Mouse (Mus musculus): ENCODE measurements around the gene Iqce. TPM values are rescaled to one million over a fixed set of nuclear protein-coding genes. Genes with fewer than 3 reads are reported as not detected.

Gene Iqce
- polyA plus RNA-seq, 1 experiment from 2014 or later, result 7.9 TPM

- no peak overlapping the region for H3K27ac ChIP-seq
- H3K4me2 ChIP-seq, result no peak overlapping the region
- no peaks in the 10 kb centered on the region for H3K36me3 ChIP-seq
- WGBS (ENCODE audit: insufficient replicate concordance), result 40% methylated on average over 11 of the region's 11 CpGs
- peaks cover 29% of the 10 kb centered on the region for H3K27me3 ChIP-seq (replicated peaks)
- H3K9ac ChIP-seq, result no peak overlapping the region
- H3K9me3 ChIP-seq (replicated peaks), result no peaks in the 10 kb centered on the region
- ATAC-seq, result no peak
- peaks cover 26% of the 10 kb centered on the region for H3K4me1 ChIP-seq
- H3K4me3 ChIP-seq, result no peak overlapping the region
Observed at GRCm38 (mm10) chr5:140731040-140731797, 29.0 kb upstream of the Iqce start.

- Histone ChIP-seq H3K9me3 (replicated peaks) (no peaks in the 10 kb centered on the region), H3K27me3 (replicated peaks) (peaks cover 7% of the 10 kb centered on the region), H3K27ac (no peak overlapping the region), H3K36me3 (no peaks in the 10 kb centered on the region), H3K4me2 (no peak overlapping the region), H3K9ac (no peak overlapping the region), H3K4me1 (peaks cover 18% of the 10 kb centered on the region), H3K4me3 (no peak overlapping the region)
- no peak for ATAC-seq
- WGBS (ENCODE audit: insufficient replicate concordance), result 60% methylated on average over 17 of the region's 17 CpGs
Observed at GRCm38 (mm10) chr5:140726946-140727740, 25.0 kb upstream of the Iqce start.

DNA sequence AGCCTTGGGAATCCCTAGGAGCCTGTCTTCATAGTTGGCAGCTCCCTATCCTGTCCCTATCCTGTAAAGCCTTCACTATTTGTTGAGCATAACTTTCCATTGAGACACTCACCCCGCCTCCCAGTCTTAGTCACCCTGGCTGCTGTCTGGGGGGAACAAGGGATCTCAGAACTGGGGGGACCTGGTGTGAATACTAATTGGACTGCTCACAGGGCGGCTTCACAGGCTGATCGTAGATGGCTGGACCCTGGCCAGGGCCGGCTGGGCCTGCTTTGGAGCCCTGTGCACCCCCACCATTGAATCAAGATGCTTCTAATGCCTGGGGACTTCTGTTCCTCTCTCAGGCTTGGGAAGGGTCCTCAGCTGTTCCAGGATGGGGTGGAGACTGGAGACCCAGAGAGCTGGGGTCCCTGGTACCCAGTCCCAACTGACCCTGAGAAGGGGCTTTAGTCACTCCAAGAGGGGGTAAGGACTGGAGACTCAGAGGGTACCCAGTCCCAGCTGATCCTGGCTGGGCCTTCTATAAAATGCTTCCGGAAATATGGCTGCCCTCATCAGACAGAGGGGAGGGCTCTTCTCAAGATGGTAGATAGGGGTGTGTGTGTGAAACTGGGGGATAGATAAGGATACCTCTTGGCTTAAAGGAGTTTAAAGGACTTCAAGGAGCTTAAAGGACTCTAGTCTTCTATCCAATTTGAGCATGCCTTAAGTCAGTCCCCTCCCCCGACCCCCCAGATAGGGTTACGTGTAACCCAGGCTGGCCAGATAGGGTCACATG lies 24.1 kb upstream of the Iqce start:
- peaks cover 18% of the 10 kb centered on the region for H3K4me1 ChIP-seq
- H3K36me3 ChIP-seq, result no peaks in the 10 kb centered on the region
- H3K27ac ChIP-seq, result no peak overlapping the region
- 66% methylated on average over 7 of the region's 7 CpGs for WGBS (ENCODE audit: insufficient replicate concordance)
- no peak overlapping the region for H3K4me2 ChIP-seq
- H3K4me3 ChIP-seq, result no peak overlapping the region
- ATAC-seq, result no peak
- H3K9ac ChIP-seq, result no peak overlapping the region
- H3K9me3 ChIP-seq (replicated peaks), result no peaks in the 10 kb centered on the region
- peaks cover 7% of the 10 kb centered on the region for H3K27me3 ChIP-seq (replicated peaks)

- no peak within 1 kb of the TSS for H3K4me3 ChIP-seq
- H3K36me3 ChIP-seq, result peaks cover 9% of the 10 kb centered on the region
- H3K27me3 ChIP-seq (replicated peaks), result peaks cover 7% of the 10 kb centered on the region
- no peaks in the 10 kb centered on the region for H3K9me3 ChIP-seq (replicated peaks)
- no peak within 1 kb of the TSS for H3K27ac ChIP-seq
- no peak within 1 kb of the TSS for H3K4me2 ChIP-seq
- H3K9ac ChIP-seq, result no peak within 1 kb of the TSS
- H3K4me1 ChIP-seq, result peaks cover 18% of the 10 kb centered on the region
- no peak for ATAC-seq
- WGBS (ENCODE audit: insufficient replicate concordance), result 78% methylated on average over 13 of the region's 13 CpGs
Observed at GRCm38 (mm10) chr5:140723822-140724221, 21.6 kb upstream of the Iqce start, which contains the start of gene Amz1. Amz1 (plus strand) TSS chr5:140724127.

DNA sequence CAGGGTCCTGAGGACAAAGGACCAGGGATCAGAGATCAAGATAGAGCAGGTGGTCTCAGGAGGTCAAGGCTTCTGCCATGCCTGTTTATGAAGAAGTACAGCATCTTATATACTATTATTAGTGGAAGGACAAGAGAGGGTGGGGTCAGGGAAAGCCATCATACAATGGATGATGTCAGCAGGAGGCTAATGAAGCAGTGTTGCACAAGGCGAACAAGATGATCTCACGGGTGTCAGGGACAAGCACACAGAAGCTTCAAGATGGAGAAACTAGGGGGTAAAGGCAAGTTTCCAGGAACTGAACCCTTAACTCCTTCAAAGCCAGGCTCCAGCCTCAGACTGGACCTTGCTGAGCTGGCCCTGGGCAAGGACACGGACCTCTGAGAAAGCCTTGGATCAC lies 19.9 kb upstream of the Iqce start:
- Histone ChIP-seq H3K4me1 (peaks cover 13% of the 10 kb centered on the region), H3K27ac (no peak overlapping the region), H3K9me3 (replicated peaks) (no peaks in the 10 kb centered on the region), H3K27me3 (replicated peaks) (peaks cover 7% of the 10 kb centered on the region), H3K36me3 (peaks cover 26% of the 10 kb centered on the region), H3K9ac (no peak overlapping the region), H3K4me3 (no peak overlapping the region), H3K4me2 (no peak overlapping the region)
- WGBS (ENCODE audit: insufficient replicate concordance), result 60% methylated on average over 3 of the region's 3 CpGs
- ATAC-seq, result no peak

- H3K36me3 ChIP-seq, result peaks cover 39% of the 10 kb centered on the region
- peaks cover 7% of the 10 kb centered on the region for H3K27me3 ChIP-seq (replicated peaks)
- no peaks in the 10 kb centered on the region for H3K9me3 ChIP-seq (replicated peaks)
- no peak overlapping the region for H3K27ac ChIP-seq
- H3K9ac ChIP-seq, result no peak overlapping the region
- WGBS (ENCODE audit: insufficient replicate concordance), result 43% methylated on average over 7 of the region's 7 CpGs
- H3K4me1 ChIP-seq, result no peaks in the 10 kb centered on the region
- ATAC-seq, result no peak
- no peak overlapping the region for H3K4me3 ChIP-seq
- H3K4me2 ChIP-seq, result no peak overlapping the region
Observed at GRCm38 (mm10) chr5:140720773-140721172, 18.6 kb upstream of the Iqce start.

DNA sequence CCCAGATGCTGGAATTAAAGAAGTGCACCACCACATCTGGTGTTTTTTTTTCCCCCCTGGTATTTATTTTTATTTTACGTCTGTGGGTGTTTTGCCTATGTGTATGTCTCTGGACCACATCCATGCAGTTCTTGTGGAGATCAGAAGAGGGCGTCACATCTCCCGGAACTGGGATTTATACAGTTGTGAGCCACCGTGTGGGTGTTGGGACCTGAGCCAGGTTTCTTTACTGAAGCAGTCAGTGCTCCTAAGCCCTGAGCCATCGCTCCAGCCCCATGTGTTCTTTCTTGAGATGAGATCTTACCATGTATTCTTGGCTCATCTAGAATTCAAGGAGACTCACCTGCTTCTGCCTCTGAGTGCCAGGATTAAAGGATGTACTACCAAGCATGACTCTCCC lies 8.9 kb upstream of the Iqce start:
- H3K36me3 ChIP-seq, result peaks cover 85% of the 10 kb centered on the region
- no peak overlapping the region for H3K4me2 ChIP-seq
- peaks cover 10% of the 10 kb centered on the region for H3K4me1 ChIP-seq
- no peak overlapping the region for H3K4me3 ChIP-seq
- H3K9me3 ChIP-seq (replicated peaks), result no peaks in the 10 kb centered on the region
- H3K9ac ChIP-seq, result no peak overlapping the region
- ATAC-seq, result no peak
- no peak overlapping the region for H3K27ac ChIP-seq
- WGBS (ENCODE audit: insufficient replicate concordance), result 70% methylated on average over 5 of the region's 5 CpGs
- no peaks in the 10 kb centered on the region for H3K27me3 ChIP-seq (replicated peaks)

DNA sequence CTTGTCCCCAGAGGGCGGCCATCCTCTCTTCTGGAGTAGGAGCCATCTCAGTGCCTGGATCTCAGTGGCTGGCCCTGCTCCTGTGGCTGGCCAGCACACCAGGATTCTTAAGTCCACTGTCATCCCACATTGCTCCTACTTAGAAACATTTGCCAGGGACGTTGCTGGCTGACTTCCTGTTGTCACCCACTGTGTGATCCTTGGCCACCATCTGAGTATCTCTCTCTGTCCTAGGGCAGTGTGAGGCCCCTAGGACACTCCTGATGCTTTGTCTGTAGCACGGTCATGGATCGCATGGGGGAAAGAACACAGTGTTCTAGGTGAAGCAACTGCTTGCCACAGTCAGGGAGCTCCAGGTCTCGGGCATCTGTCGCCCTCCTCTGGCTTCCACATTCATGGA lies 8.1 kb upstream of the Iqce start:
- no peak for ATAC-seq
- H3K36me3 ChIP-seq, result peaks cover 80% of the 10 kb centered on the region
- H3K9me3 ChIP-seq (replicated peaks), result no peaks in the 10 kb centered on the region
- H3K4me3 ChIP-seq, result no peak overlapping the region
- WGBS (ENCODE audit: insufficient replicate concordance), result 77% methylated on average over 6 of the region's 6 CpGs
- H3K4me2 ChIP-seq, result no peak overlapping the region
- no peak overlapping the region for H3K27ac ChIP-seq
- H3K9ac ChIP-seq, result no peak overlapping the region
- H3K4me1 ChIP-seq, result peaks cover 17% of the 10 kb centered on the region
- no peaks in the 10 kb centered on the region for H3K27me3 ChIP-seq (replicated peaks)

DNA sequence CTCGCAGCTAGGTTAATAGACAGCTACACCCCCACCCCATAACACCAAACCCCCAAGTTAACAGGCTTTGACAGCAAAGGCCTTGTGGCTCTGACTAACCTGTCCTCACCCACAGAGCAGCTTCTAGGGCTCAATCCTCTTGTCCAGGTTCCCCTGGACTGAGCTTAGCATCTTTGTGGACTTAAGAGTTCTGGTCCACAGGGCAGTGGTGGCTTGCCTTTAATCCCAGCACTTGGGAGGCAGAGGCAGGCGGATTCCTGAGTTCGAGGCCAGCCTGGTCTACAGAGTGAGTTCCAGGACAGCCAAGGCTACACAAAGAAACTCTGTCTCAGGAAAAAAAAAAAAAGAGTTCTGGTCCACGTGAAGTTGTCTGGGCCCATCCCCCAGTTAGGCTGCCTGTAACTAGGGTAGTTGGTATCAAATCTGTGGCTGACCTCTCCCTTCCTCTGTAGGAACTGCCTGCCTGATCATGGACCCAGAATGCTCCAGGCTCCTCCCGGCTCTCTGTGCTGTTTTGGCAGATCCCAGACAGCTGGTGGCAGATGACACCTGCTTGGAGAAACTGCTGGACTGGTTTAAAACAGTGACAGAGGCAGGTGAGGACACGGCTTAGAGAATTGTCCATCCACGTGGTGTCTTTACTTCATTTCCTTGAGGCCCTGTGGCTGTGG lies 3.5 kb upstream of the Iqce start:
- Histone ChIP-seq H3K27me3 (replicated peaks) (no peaks in the 10 kb centered on the region), H3K27ac (peak overlapping the region; percentile 84), H3K4me2 (peak overlapping the region; percentile 84), H3K4me1 (peaks cover 53% of the 10 kb centered on the region), H3K9ac (peak overlapping the region; percentile 72), H3K4me3 (peak overlapping the region; percentile 67), H3K36me3 (peaks cover 34% of the 10 kb centered on the region), H3K9me3 (replicated peaks) (no peaks in the 10 kb centered on the region)
- WGBS (ENCODE audit: insufficient replicate concordance), result 28% methylated on average over 7 of the region's 7 CpGs
- no peak for ATAC-seq

DNA sequence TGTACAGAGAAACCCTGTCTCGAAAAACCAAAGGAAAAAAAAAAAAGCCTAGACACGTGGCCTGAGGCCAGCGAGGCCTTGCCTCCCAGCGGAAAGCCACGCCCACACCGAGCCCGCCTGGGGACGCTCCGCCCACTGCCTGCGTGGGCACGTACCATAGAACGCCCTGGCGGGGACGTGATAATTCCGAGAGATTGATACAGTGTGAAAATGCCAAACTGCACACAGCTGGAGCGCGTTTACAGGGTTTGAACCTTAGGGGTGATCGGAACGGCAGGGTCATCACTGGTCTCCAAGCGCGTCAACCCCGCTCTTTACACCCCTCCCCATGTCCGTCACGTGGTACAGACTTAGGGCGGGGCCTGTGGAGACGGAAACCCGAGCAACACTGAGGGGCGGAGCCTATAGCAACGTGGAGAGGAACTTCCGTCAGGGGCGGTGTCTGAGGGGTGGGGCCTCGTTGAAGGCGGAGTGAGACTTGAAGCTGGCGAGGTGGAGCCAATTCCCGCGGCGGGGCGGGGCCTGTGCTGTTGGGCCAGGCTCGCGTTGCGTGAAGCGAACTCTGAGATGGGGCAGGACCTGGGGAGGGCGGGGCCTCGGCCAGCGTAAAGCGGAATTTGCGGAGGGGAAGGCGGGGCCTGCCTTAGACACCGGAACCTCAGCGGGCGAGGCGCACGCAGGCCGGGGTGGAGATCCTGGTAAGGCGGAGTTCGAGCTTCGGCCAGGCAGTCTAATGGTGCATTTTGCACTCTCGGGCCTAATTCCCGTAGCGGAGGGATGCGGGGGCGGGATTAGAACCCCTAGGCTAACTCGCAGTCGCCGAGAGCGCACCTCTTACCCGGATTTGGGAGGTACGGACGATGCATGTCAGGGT lies 2.4 kb upstream of the Iqce start, which contains the start of gene Brat1:
Gene Brat1 (plus strand): TSS at position 634 of the 874 bp plus-strand sequence.
- Histone ChIP-seq H3K36me3 (peaks cover 25% of the 10 kb centered on the region), H3K27ac (peak within 1 kb of the TSS; percentile 84), H3K9me3 (replicated peaks) (no peaks in the 10 kb centered on the region), H3K4me1 (peaks cover 53% of the 10 kb centered on the region), H3K27me3 (replicated peaks) (no peaks in the 10 kb centered on the region), H3K4me3 (peak within 1 kb of the TSS; percentile 67), H3K4me2 (peak within 1 kb of the TSS; percentile 84), H3K9ac (peak within 1 kb of the TSS; percentile 72)
- WGBS (ENCODE audit: insufficient replicate concordance), result under 1% methylated on average over 68 of the region's 69 CpGs
- ATAC-seq, result peak; percentile 90
